Mouse (Mus musculus) cerebellum, postnatal 14 days (tissue): ENCODE data around the gene Jade1.

Experiments
- DNase-seq, 2 experiments: peaks; one replicate each; pipeline ENCODE4 v3.0.0; 2021; ENCODE audit warnings: mixed read lengths in 2 of 2

Jade1 gene

GRCm38 (mm10) chr3:41555491-41556381 lies at the start of gene Jade1:
Gene Jade1, plus strand, starts transcription at chr3:41555731.
- no peak for DNase-seq

- DNase-seq = no peak
These were observed 46.1 kb upstream of the Jade1 start for GRCm38 (mm10) chr3:41509441-41509840.

- DNase-seq = no peak
These were observed 45.3 kb upstream of the Jade1 start for GRCm38 (mm10) chr3:41510191-41510590.

- DNase-seq = no peak
These were observed 44.8 kb upstream of the Jade1 start for GRCm38 (mm10) chr3:41510750-41511149.

- DNase-seq = no peak
These were observed 41.5 kb upstream of the Jade1 start for GRCm38 (mm10) chr3:41514003-41514402.

- DNase-seq = no peak
These were observed 40.7 kb upstream of the Jade1 start for GRCm38 (mm10) chr3:41514683-41515305.

- no peak for DNase-seq
These were observed 38.5 kb upstream of the Jade1 start for GRCm38 (mm10) chr3:41516961-41517518.

GRCm38 (mm10) chr3:41520925-41521324 lies 34.6 kb upstream of the Jade1 start:
- no peak for DNase-seq

- DNase-seq = no peak
These were observed 33.8 kb upstream of the Jade1 start for GRCm38 (mm10) chr3:41521733-41522132.

GRCm38 (mm10) chr3:41522226-41523005 lies 33.1 kb upstream of the Jade1 start:
- no peak for DNase-seq

- DNase-seq = no peak
These were observed 32.5 kb upstream of the Jade1 start for GRCm38 (mm10) chr3:41523006-41523375.

- DNase-seq = no peak
These were observed 32.1 kb upstream of the Jade1 start for GRCm38 (mm10) chr3:41523460-41523859.

- no peak for DNase-seq
These were observed 27.1 kb upstream of the Jade1 start for GRCm38 (mm10) chr3:41528291-41528969.

GRCm38 (mm10) chr3:41530156-41530555 lies 25.4 kb upstream of the Jade1 start:
- no peak for DNase-seq

- DNase-seq = peak; percentile 7 to 15
These were observed 24.0 kb upstream of the Jade1 start for GRCm38 (mm10) chr3:41531541-41531940.

GRCm38 (mm10) chr3:41532109-41532508 lies 23.4 kb upstream of the Jade1 start:
- DNase-seq = no peak

- no peak for DNase-seq
These were observed 21.9 kb upstream of the Jade1 start for GRCm38 (mm10) chr3:41533660-41534059.

GRCm38 (mm10) chr3:41537957-41538356 lies 17.6 kb upstream of the Jade1 start:
- no peak for DNase-seq

GRCm38 (mm10) chr3:41541313-41541712 lies 14.2 kb upstream of the Jade1 start:
- DNase-seq = no peak

- peak; percentile 6 to 30 for DNase-seq
These were observed 11.1 kb upstream of the Jade1 start for GRCm38 (mm10) chr3:41544451-41544850.

- DNase-seq = no peak
These were observed 8.2 kb upstream of the Jade1 start for GRCm38 (mm10) chr3:41547289-41547688.

- DNase-seq = no peak
These were observed 7.3 kb upstream of the Jade1 start for GRCm38 (mm10) chr3:41548238-41548637.

- DNase-seq = no peak
These were observed 3.9 kb upstream of the Jade1 start for GRCm38 (mm10) chr3:41551671-41552070.
